Mouse (Mus musculus): ENCODE results near the gene Cst9. TPM values are rescaled to one million over a fixed set of nuclear protein-coding genes. Genes with fewer than 3 reads are reported as not detected.

The Cst9 gene
- polyA plus RNA-seq (2012; fragmentation: generic; extraction: Trizol) = not detected

GRCm38 (mm10) chr2:148834912-148835311 lies at the start of gene Cst9:
TSS of gene Cst9 (plus strand) at chr2:148835147.
- TF ChIP-seq REST (IDR thresholded peaks at IDR 0.05; ENCODE audit: insufficient read depth, insufficient read length) (no peak), MAX (IDR thresholded peaks at IDR 0.05; ENCODE audit: low read depth) (no peak), MYOG (IDR thresholded peaks at IDR 0.05; ENCODE audit: control insufficient read depth in 1 of 3, insufficient read depth in 1 of 3, insufficient read length in 2 of 3, low read depth in 2 of 3) (no peak), USF1 (IDR thresholded peaks at IDR 0.05; ENCODE audit: low read depth) (no peak), TCF12 (IDR thresholded peaks at IDR 0.05; ENCODE audit: insufficient read depth, poor library complexity, severe bottlenecking) (no peak), TCF3 (IDR thresholded peaks at IDR 0.05; ENCODE audit: insufficient read length, low read depth) (no peak), POLR2A (IDR thresholded peaks at IDR 0.05; ENCODE audit: insufficient read length, low read depth) (no peak), E2F4 (IDR thresholded peaks at IDR 0.05; ENCODE audit: insufficient read depth) (no peak)
- Histone ChIP-seq H3ac (ENCODE audit: control insufficient read depth, insufficient read length) (no peak within 1 kb of the TSS), H3K4me3 (no peak within 1 kb of the TSS), H3K79me2 (ENCODE audit: control insufficient read depth, insufficient read depth) (no peaks in the 10 kb centered on the region), H3K4me2 (ENCODE audit: low read depth) (no peak within 1 kb of the TSS), H3K27me3 (ENCODE audit: control insufficient read depth, insufficient read depth, insufficient read length) (no peaks in the 10 kb centered on the region), H3K36me3 (ENCODE audit: control insufficient read depth, insufficient read depth) (no peaks in the 10 kb centered on the region)

DNA sequence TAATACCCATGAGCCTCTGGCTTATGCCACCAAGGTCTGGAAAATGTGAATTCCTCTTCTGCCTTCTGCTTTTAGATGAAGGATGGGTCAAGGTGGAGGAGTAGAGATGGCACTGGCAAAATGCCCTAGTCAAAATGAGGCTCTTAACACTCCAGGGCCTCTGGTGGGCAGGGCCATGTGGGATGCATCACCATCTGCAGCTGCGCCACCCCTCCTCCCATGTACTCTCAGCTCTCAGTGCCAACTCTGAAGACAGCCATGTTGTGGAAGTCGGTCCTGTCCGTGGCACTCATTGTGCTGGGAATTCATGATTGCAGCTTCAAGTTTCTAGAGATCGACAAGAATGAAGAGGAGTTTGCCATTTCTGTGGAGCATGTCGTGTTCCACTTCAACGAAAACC lies 45.8 kb upstream of the Cst9 start, which contains the start of gene Cst12:
Cst12 (plus strand) TSS at position 220 of the 400 bp plus-strand sequence.
- no peaks in the 10 kb centered on the region for H3K36me3 ChIP-seq (ENCODE audit: control insufficient read depth, insufficient read depth)
- TF ChIP-seq E2F4 (IDR thresholded peaks at IDR 0.05; ENCODE audit: insufficient read depth) (no peak), CEBPB (IDR thresholded peaks at IDR 0.05; ENCODE audit: insufficient read depth, poor library complexity, severe bottlenecking) (no peak), TCF3 (IDR thresholded peaks at IDR 0.05; ENCODE audit: insufficient read length, low read depth) (no peak), SRF (IDR thresholded peaks at IDR 0.05; ENCODE audit: control insufficient read depth, insufficient read length, low read depth) (no peak), MAX (IDR thresholded peaks at IDR 0.05; ENCODE audit: low read depth) (no peak), MYOG (IDR thresholded peaks at IDR 0.05; ENCODE audit: control insufficient read depth in 1 of 3, insufficient read depth in 1 of 3, insufficient read length in 2 of 3, low read depth in 2 of 3) (no peak)
- no peak within 1 kb of the TSS for H3K4me2 ChIP-seq (ENCODE audit: low read depth)
- H3ac ChIP-seq (ENCODE audit: control insufficient read depth, insufficient read length) = no peak within 1 kb of the TSS
- no peaks in the 10 kb centered on the region for H3K79me2 ChIP-seq (ENCODE audit: control insufficient read depth, insufficient read depth)
- no peak within 1 kb of the TSS for H3K4me3 ChIP-seq
- H3K27me3 ChIP-seq (ENCODE audit: control insufficient read depth, insufficient read depth, insufficient read length) = no peaks in the 10 kb centered on the region

DNA sequence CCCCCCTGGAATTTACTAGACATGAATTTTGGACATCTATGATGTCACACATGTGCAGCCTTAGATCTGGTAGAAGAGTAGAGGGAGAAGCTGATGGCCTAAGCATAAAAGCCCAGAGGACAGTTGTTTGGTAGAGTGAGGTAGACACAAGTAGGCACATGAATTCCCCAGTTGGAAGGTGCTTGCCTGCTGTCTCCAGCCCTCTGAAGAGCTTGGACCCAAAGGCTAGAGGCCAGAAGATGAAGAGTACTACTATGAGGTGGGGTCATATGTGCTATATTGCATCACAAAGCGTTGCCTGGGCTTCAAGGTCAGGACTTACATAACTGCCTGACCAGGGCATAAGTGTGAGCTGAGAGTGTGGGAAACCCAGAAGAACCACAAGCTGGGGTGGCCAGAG lies 36.5 kb upstream of the Cst9 start, which contains the start of gene Cst8:
Cst8 (plus strand) TSS at position 301 of the 400 bp plus-strand sequence.
- H3ac ChIP-seq (ENCODE audit: control insufficient read depth, insufficient read length) = no peak within 1 kb of the TSS
- H3K79me2 ChIP-seq (ENCODE audit: control insufficient read depth, insufficient read depth) = no peaks in the 10 kb centered on the region
- TF ChIP-seq REST (IDR thresholded peaks at IDR 0.05; ENCODE audit: insufficient read depth, insufficient read length) (no peak), E2F4 (IDR thresholded peaks at IDR 0.05; ENCODE audit: insufficient read depth) (no peak), POLR2A (IDR thresholded peaks at IDR 0.05; ENCODE audit: insufficient read length, low read depth) (no peak), MAX (IDR thresholded peaks at IDR 0.05; ENCODE audit: low read depth) (no peak), CEBPB (IDR thresholded peaks at IDR 0.05; ENCODE audit: insufficient read depth, poor library complexity, severe bottlenecking) (no peak), POLR2AphosphoS2 (IDR thresholded peaks at IDR 0.05; ENCODE audit: insufficient read length, low read depth) (no peak), TCF3 (IDR thresholded peaks at IDR 0.05; ENCODE audit: insufficient read length, low read depth) (no peak), MYOG (IDR thresholded peaks at IDR 0.05; ENCODE audit: control insufficient read depth in 1 of 3, insufficient read depth in 1 of 3, insufficient read length in 2 of 3, low read depth in 2 of 3) (no peak), USF1 (IDR thresholded peaks at IDR 0.05; ENCODE audit: low read depth) (no peak), TCF12 (IDR thresholded peaks at IDR 0.05; ENCODE audit: insufficient read depth, poor library complexity, severe bottlenecking) (no peak), SRF (IDR thresholded peaks at IDR 0.05; ENCODE audit: control insufficient read depth, insufficient read length, low read depth) (no peak)
- H3K4me3 ChIP-seq = no peak within 1 kb of the TSS
- H3K27me3 ChIP-seq (ENCODE audit: control insufficient read depth, insufficient read depth, insufficient read length) = no peaks in the 10 kb centered on the region
- no peaks in the 10 kb centered on the region for H3K36me3 ChIP-seq (ENCODE audit: control insufficient read depth, insufficient read depth)
- no peak within 1 kb of the TSS for H3K4me2 ChIP-seq (ENCODE audit: low read depth)

GRCm38 (mm10) chr2:148801491-148801921 lies 33.4 kb upstream of the Cst9 start:
- Histone ChIP-seq H3K4me2 (ENCODE audit: low read depth) (no peak overlapping the region), H3ac (ENCODE audit: control insufficient read depth, insufficient read length) (no peak overlapping the region), H3K36me3 (ENCODE audit: control insufficient read depth, insufficient read depth) (no peaks in the 10 kb centered on the region), H3K27me3 (ENCODE audit: control insufficient read depth, insufficient read depth, insufficient read length) (no peaks in the 10 kb centered on the region), H3K4me3 (no peak overlapping the region), H3K79me2 (ENCODE audit: control insufficient read depth, insufficient read depth) (no peaks in the 10 kb centered on the region)
- no peak for TF ChIP-seq MYOG (IDR thresholded peaks at IDR 0.05; ENCODE audit: control insufficient read depth in 1 of 3, insufficient read depth in 1 of 3, insufficient read length in 2 of 3, low read depth in 2 of 3)
- no peak for TF ChIP-seq CEBPB (IDR thresholded peaks at IDR 0.05; ENCODE audit: insufficient read depth, poor library complexity, severe bottlenecking)
- no peak for TF ChIP-seq TCF12 (IDR thresholded peaks at IDR 0.05; ENCODE audit: insufficient read depth, poor library complexity, severe bottlenecking)

DNA sequence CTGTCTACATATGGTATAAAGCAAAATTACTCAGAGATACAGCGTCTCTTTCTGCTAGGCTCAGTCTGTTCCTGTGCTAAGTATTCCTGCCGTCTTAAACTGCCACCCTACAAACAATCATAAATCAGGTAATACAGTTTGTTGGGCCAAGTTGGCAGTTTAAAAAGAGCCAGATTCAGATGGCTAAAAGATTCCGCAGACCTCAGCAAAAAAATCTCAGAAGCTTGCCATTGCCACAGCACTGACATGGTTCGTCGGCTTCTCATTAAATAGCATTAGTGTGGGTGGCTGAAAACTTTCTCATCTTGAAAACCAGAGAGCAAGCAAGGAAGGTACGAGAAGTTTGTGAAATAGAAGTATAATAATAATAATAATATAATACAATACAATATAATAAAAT lies 28.3 kb upstream of the Cst9 start:
- Histone ChIP-seq H3K27me3 (ENCODE audit: control insufficient read depth, insufficient read depth, insufficient read length) (no peaks in the 10 kb centered on the region), H3K4me3 (no peak overlapping the region), H3K4me2 (ENCODE audit: low read depth) (no peak overlapping the region), H3ac (ENCODE audit: control insufficient read depth, insufficient read length) (no peak overlapping the region), H3K79me2 (ENCODE audit: control insufficient read depth, insufficient read depth) (no peaks in the 10 kb centered on the region), H3K36me3 (ENCODE audit: control insufficient read depth, insufficient read depth) (no peaks in the 10 kb centered on the region)
- TF ChIP-seq E2F4 (IDR thresholded peaks at IDR 0.05; ENCODE audit: insufficient read depth) (no peak), MYOD1 (IDR thresholded peaks at IDR 0.05; ENCODE audit: control insufficient read depth in 1 of 3, insufficient read length in 2 of 3, low read depth in 2 of 3) (no peak), MAX (IDR thresholded peaks at IDR 0.05; ENCODE audit: low read depth) (no peak), TCF12 (IDR thresholded peaks at IDR 0.05; ENCODE audit: insufficient read depth, poor library complexity, severe bottlenecking) (no peak)

Data from myocyte (in vitro differentiated cells).